Mouse (Mus musculus) common myeloid progenitor, adult 5-6 weeks (primary cell): ENCODE data around the gene Sel1l. TPM values are rescaled to one million over a fixed set of nuclear protein-coding genes. Genes with fewer than 3 reads are reported as not detected.

Experiments
- total RNA-seq: library from RNA; stranded (forward); fragments of 200-1000, 187-1606 nt; gene quantifications from 2 replicates; pipeline ENCODE4 v1.2.3, GENCODE M21; 2017

Gene Sel1l
- total RNA-seq, 1 experiment from 2014 or later: 67.9 TPM

Other genes starting within 250 kb of the Sel1l start
- 1.8 and 3.0 TPM in 2 replicates for gene Ston2, start 60.8 kb downstream of the Sel1l start, total RNA-seq